Mouse (Mus musculus) cerebellum, adult 9-10 months (tissue): ENCODE data around the gene Fbxo27.

ENCODE experiments used
- DNase-seq: peaks from one replicate; pipeline ENCODE4 v3.0.0; 2022

Fbxo27 gene

DNA sequence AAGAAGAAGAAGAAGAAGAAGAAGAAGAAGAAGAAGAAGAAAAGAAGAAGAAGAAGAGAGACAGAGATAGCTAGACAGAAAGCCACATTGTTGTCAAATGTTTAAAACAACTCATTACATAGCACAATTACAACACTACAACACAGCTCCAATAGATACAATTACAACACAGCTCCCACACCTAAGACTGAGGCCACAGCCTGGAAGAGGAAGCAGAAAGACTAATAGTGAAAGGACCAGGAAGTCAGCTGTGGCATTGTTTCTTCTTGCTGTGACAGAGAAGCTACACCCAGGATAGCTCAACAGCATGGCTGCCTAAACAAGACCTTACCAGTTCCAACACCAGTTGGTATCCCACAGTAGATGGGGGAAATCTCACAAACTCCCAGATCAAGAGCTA is 16.8 kb downstream of the Fbxo27 start:
- no peak for DNase-seq

DNA sequence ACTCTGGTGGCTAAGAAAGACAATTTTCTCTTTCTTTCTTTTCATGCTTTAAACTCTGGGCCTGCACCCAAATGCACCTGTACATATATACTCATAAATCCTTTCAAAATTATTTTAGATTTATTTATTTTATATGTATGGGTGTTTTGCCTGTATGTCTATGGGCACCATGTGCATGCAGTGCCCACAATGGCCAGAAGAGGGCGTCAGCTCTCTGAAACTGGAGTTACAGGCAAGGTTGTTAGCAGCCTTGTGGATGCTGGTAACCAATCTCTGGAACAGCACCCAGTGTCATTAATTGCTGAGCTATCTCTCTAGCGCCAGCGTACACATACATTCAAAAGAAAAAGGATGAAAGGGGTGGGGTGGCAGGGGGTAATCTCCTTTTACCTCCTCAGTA is 18.3 kb downstream of the Fbxo27 start:
- DNase-seq, result no peak

DNA sequence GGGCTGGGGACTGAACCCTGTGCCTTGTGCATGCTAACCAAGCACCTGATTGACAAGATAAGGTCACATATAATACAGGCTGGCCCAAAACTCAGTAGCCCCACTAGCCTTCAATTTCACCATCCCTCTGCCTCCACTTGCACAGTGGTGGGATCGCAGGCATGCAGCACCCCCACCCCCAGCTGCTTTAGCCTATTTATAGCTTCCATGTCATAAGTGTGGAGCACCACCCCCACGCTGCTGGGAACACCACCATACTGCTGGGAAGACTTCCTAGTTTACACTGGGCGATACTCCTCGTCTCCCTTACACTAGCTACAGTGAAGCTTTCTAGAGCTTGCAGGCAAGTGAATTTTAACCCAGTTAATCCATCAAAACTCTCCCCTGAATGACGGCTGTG is 22.0 kb downstream of the Fbxo27 start:
- no peak for DNase-seq

DNA sequence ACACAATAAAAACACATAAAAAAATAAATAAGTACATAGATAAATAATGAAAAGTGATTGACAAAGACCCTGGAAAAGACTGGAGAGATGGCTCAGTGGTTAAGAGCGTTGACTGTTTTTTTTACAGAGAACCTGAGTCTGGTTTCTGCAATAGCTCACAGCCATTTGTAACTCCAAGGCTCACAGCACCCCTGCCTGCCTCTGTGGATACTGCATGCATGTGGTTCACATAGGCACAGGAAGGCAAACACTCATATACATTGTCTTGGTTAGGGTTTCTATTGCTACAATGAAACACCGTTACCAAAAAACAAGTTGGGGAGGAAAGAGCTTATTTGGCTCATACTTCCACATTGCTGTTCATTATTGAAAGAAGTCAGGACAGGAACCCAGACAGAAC is 22.9 kb downstream of the Fbxo27 start:
- DNase-seq, result no peak

DNA sequence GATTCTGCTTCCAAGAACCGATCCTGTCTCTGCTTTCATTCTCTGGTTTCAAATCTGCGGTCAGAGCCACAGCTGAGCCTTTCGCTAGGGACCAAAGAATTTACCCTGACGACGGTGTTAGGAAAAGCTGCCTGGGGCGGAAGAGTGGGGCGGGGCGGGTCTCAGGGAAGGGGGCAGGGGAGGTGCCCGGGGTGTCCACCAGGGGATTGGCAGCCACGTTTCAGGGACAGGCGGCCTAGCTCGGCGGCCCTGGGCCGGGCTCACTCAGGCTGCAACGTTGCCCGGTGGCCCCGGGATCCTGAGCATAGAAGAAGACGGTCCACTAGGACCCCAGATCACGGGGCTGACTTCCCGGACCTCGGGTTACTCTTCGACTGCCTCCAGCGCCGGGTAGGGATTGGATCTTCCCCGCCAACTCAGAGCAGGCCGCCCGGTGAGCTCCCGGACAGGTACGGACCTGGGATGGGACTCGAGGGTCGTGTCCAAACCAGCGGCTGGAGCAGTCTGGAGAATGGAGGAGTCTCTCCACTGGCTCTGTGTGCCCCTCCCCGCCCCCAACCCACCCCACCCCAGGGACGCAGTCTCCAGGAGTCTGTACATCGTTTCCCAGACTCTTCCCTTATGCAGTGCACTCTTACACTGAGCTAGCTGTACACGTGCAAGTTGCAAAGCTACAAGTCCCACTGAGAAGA is 24.1 kb downstream of the Fbxo27 start, which contains the start of gene Fbxo17:
TSS of gene Fbxo17 (plus strand) at position 215 of the 692 bp plus-strand sequence.
- no peak for DNase-seq

DNA sequence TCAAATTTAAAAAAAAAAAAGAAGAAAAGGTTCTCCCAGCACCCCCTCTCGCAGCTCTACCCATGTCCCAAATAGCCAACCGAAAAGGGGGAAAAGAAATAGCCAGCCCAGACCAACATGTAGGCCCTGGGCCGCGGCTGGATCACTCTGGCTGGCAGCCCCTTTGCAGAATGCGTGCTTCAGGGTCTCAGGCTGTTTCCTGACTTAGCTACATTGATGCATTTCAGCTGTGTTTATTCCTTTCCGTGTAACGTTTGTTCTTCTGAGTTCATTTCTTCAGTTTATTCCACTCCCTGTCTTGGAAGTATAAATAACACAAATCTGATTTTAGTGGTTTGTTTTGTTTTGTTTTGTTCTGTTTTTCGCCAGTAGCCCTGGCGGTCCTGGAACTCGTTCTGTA is 25.1 kb downstream of the Fbxo27 start:
- DNase-seq, result no peak

DNA sequence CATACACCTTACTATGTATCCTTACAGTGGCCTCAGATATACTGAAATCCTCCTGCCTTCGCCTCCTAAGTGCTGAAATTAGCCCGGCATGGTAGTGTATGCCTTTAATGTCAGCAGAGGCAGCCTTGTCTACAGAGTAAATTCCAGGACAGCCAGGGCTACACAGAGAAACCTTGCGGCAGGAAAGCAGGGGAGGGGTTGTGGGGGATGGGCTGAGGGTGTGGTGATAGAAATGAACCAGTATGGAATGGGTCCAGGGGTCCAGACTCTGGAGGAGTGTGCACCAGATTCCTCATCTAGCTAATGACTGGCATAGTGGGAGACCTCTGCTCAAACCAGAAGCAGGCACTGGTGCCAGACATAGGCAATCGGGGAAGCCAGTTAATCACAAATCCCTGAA is 26.5 kb downstream of the Fbxo27 start:
- DNase-seq, result no peak

DNA sequence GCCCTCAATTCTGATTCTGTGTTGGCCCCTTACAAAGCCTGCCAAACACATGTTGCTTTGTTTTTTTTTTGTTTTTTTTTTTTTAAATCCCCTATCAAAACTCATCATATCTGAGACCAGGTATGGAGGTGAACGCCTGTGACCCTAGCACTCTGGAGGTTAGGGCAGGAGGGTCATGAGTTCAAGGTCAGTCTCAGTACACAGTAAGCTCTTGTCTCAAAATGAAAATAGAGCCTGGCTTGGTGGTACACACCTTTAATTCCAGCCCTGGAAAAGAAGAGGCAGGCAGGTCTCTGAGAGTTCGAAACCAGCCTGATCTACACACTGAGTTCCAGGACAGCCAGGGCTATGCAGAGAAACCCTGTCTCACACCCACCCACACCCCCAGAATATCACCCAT is 27.0 kb downstream of the Fbxo27 start:
- no peak for DNase-seq

DNA sequence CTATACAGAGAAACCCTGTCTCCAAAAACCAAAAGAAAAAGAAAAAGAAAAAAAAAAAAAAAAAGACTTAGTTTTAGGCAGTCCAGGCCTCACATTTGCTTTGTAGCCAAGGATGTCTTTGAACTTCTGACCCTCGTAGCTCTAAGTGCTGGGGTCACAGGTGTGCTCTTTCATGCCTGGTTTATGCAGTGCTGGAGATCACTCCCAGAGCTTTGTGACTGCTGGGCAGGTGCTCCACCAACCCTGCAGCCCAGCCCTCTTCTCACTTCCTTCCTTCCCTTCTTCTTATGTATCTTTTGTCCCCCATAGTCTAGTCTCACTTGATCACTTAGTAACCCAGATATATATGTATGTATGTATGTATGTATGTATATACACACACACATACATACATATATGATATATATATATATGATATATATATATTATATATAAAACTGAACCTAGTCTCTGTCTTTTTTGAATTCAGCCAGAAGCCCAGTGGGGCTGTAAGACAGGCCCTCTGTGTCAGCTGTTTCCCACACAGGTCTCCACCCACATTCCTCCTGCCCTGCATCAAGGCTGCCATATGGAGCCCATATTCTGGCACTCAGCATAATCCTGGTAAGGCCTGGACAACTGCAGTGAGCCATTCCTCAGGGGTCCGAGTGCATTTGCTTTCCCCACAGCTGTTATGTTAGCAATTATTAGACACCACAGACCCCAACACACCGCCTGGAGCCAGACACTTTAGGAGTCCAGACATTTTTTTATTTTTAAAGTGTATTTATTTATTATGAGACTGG is 28.3 kb downstream of the Fbxo27 start:
- DNase-seq, result no peak

DNA sequence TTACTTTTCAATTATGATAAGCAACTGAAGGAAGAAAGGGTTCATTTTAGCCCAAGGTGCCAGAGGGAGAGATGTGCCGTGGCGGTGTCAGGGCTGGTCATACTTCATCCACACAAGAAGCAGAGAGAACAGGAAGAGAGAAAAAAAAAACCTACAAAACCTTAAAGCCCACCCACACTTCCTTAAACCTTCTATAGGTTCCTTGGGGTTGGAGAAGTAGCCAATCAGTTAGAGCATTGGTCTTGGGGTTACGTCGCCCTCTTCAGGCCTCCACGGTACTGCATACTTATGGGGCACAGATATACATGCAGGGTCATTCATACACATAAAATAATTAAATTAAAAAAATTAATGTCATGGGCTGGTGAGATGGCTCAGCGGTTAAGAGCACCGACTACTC is 29.4 kb downstream of the Fbxo27 start:
- DNase-seq, result no peak

DNA sequence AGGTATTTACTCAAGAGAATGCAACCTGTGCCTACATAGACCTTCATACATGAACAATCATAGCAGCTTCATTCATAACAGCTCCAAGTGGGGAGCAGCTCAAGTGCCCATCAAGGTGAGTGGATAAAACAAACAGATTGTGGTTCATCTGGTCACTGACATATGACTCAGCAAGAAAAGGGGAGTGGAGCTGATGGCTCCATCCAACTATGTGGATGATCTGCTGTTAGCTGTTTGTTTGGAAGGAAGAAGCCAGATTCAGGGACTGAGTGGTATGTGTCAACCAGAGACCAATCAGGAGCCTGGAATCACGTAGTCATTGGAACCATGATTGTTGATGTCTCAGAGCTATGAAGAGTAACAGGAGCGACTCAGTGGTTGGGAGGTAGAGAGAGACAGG is 32.0 kb downstream of the Fbxo27 start:
- DNase-seq, result no peak

DNA sequence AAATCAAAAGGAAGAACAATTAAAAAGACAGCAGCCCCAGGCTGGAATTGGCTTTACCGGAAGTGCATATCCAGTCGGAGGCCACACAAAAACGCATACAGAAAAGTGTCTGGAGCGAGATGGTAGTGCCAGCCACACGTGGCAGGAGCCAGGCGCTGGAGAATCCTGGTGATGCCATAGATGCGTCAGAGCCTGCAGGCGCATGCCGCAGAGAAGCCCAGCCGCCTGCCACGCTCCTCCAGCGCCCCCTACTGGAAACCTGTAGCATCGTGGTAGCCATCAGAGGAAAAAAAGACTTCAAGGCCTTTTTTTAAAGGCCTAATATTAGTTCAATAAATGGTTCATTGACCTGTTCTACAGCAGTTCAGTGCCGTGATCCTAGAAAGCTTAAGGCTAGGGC is 34.0 kb downstream of the Fbxo27 start:
- peak; percentile 82 for DNase-seq

DNA sequence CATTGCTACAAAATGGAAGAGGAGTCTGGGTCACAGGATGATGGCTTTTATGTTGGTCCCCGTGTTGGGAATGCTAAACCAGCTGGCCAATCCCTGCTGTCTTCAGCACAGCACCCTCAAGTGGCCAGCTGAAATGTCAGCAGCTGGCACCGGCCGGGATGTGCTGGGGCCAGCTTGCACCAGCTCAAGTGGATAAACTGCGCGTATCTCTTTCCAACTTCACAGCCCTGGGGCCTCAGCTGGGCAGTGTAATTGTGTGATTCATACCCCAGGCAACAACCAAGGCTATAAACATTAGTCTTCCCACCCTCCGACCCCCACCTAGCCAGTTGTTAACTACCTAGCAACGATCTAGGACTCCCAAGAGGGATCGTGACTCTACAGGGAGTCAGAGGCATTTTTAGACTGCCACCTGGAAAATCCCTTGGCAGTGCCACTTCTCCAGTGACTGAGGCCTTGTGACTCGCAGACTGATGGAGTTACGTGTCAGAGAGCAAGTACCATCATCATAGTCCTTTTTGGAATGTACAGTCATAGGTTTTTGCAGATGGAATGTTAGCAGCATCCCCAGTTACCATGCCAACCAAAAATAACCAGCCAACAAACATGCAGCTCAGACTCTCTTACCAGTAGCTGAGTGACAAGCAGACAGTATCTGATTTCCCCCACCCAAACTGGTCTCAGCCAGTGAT is 35.1 kb downstream of the Fbxo27 start:
- DNase-seq, result peak; percentile 24

DNA sequence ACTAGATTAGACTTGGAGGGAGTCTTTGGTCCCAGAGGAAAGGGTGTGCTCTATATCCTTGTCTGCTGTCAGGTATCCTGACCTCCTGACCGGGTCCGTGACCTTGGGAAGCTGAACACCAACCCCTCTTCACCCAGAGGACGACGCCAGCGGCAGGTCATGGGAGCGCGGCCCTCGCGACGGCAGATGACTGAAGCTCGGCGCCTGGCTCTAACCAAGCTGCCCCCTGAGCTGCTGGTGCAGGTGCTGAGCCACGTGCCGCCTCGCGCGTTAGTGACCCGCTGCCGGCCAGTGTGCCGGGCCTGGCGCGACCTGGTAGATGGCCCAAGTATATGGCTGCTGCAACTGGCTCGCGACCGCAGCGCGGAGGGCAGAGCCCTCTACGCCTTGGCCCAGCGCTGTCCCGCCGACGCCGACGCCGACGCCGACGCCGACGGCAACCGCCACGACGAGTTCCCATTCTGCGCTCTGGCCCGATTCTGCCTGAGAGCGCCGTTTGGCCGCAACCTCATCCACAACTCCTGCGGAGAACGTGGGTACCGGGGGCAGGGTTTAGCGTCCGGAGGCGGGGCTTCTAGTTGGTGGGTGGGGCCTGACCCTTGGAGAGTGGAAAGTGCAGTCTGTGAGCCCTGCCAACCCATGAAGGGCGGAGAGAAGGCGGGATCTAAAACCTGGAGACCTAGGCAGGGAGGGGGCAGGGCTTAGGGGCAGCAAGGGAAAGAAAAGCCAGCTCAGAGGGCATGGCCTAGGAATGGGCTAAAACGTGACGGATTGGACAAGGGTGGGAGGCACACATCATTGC is 39.9 kb downstream of the Fbxo27 start:
- peak; percentile 76 for DNase-seq

DNA sequence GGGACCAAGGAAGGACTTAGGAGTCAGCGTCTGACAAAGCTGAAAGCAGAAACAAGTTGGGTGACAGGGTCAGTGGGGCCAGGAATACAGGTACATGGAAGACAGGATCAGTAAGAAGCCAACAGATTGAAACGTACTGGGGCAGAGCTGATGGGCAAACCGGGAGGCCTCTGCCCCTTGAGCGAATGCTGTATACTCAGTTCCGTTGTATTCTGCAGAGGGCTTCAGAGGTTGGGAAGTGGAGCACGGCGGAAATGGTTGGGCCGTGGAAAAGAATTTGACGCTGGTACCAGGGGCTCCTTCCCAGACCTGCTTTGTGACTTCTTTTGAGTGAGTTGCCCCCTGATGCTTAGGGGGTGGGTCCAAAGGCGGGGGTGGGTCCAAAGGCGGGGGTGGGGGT is 40.6 kb downstream of the Fbxo27 start:
- DNase-seq, result no peak

DNA sequence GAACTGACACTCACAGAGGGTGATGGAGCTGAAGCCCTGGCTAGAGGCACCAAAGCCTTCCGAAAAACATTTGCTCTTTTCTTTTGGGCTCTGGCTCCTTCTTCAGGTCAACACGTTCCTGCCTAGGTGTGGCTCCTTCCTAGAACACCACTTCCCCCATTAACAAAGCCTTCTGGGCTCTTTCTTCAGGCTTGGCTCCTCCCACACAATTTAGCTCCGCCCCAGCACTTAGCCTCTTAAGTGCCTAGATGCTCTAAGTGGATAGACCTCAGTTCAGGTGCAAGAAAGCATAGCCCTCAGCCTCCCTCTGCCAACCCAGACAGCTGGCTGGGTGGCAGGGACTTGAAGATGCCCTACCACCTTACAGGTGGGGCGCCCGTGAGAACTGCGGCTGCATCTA is 43.1 kb downstream of the Fbxo27 start:
- DNase-seq, result no peak

DNA sequence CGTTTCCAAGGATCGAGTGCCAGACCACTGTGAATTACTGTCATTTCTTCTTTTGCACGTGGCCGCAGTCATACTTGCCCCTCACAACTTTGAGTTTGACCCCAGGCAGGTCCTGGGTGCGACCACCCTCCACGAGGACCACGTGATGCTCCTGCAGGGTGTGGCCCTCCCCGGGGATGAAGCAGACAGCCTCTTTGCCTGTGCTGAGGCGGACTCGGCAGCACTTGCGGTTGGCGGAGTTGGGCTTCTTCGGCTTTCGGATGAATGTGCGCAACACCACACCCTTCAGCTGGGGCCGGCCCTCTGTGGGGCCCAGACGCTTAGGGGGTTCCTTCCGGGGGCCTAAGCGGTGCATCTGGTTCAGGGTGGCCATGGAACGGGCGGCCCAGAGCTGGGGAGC is 47.2 kb downstream of the Fbxo27 start:
- no peak for DNase-seq

DNA sequence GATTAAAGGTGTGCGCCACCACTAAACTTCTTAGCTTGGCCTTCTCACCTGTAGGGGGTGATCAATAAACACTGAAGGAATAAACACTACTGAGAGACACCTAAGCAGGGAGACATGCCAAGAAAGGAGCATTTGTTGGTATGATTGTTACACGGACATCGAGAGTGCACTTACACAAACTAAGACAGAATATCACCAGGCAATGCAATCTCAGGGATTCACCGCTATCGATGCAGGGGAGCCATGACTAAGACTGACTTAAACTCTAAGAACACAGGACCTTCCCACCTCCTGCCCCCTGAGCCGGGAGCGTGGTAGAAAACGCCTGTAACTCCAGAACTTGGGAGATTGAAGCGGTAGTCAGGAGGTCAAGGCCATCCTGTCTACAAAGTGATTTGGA is 48.3 kb downstream of the Fbxo27 start:
- DNase-seq, result no peak

DNA sequence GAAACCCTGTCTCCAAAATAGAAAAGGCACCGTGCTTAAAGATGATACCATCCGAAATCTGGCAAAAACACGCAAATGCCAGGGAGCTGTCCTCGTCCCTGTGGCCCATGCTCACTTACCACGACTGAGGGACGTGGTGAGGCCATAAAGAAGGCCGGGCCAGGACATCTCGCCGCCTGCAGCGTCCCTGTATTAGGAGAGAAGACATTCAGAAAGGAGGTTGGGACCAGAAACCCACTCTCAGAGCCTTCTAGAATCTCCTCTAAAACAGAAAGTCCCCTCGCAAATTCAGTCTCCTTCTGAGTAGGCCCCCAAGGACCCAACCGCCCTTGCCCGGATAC is 48.7 kb downstream of the Fbxo27 start:
- DNase-seq, result no peak

DNA sequence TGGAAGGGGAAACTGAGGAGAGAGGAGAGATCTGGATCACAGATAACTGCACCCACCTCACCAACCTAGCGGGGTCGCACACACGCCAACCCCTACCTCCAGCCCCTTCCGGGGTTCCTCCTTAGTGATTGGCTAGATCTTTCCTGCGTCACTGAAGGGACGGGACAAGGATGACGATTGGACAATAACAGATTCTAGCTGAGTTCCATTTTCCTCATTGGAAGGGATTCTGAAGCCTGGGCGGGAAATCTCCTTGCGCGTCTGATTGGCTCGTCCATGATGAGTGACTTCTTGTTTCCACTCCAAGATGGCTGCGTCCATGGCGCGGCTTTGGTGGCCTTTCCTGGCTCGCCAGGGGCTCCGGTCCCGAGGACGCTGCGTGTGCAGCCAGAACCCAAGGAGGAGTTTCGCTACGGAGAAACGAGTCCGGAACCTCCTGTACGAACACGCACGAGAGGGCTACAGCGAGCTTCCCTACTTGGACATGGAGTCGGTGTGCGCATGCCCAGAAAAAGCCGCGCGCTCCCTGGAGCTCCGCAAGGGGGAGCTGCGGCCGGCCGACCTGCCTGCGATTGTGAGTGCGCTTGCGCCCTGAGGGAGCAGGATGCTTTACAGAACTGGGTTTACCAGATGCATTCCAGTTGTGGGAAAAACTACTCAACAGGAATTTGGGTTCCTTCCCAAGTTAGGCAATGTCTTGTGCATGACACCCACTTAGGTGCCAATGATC is 49.2 kb downstream of the Fbxo27 start, which contains the start of the genes Mrps12 and Sars2:
TSS of gene Mrps12 (minus strand) at position 112 of the 730 bp plus-strand sequence.
TSS of gene Sars2 (plus strand) at position 284 of the 730 bp plus-strand sequence.
- DNase-seq, result peak; percentile 99
